Mouse (Mus musculus) bone marrow, adult 2 months (tissue): ENCODE results near the gene Rgs2.

Source experiments
- CTCF ChIP-seq: fragments of 200-500 bp; IDR thresholded peaks from 2 replicates; pipeline ENCODE4 v1.5.1; 2011; ENCODE audit warnings: low read length, control low read depth; ENCODE audit not compliant: control insufficient read depth, insufficient read depth
- POLR2A ChIP-seq: fragments of 200-500 bp; IDR thresholded peaks from 2 replicates; pipeline ENCODE4 v1.6.1; 2011; ENCODE audit warnings: low read depth, mild to moderate bottlenecking, control low read depth, low read length, borderline replicate concordance; ENCODE audit not compliant: control insufficient read depth

- TF ChIP-seq CTCF (no peak), POLR2A (no peak)
Observed at GRCm38 (mm10) chr1:143980811-143981210, 23.1 kb downstream of the Rgs2 start.
